Mouse (Mus musculus): ENCODE data around the gene Pdzrn3. TPM values are rescaled to one million over a fixed set of nuclear protein-coding genes. Genes with fewer than 3 reads are reported as not detected.

Gene Pdzrn3
- polyA plus RNA-seq, 1 experiment = 67.9 TPM

DNA sequence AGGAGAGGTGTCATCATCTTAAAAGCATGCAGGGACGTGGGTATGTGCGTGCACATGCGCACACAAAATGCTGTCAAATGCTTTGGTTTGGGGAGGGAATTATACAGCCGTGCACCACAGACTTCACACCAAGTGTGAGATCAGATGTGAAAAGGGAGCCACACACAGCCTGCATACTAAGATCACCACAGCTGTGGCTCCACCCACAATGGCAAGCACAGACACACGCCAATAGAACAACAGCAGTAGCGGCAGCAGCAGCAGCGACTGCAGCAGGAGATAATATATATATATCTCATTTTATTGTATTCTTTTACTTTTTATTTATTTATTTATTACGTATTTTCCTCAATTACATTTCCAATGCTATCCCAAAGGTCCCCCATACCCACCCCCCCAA is 76.5 kb downstream of the Pdzrn3 start:
- Histone ChIP-seq H3K4me3 (ENCODE audit: insufficient read depth, low read length) (no peak overlapping the region), H3K4me1 (ENCODE audit: control insufficient read depth, insufficient read depth, low read length) (peaks cover 8% of the 10 kb centered on the region; the same call in 1 of the 2 replicates), H3K27ac (ENCODE audit: insufficient read depth, low read length) (no peak overlapping the region)
- TF ChIP-seq POLR2A (IDR thresholded peaks at IDR 0.05; ENCODE audit: low read depth, low read length) = no peak
- no peak for TF ChIP-seq CTCF (IDR thresholded peaks at IDR 0.05; ENCODE audit: borderline replicate concordance, insufficient read depth, low read length)

DNA sequence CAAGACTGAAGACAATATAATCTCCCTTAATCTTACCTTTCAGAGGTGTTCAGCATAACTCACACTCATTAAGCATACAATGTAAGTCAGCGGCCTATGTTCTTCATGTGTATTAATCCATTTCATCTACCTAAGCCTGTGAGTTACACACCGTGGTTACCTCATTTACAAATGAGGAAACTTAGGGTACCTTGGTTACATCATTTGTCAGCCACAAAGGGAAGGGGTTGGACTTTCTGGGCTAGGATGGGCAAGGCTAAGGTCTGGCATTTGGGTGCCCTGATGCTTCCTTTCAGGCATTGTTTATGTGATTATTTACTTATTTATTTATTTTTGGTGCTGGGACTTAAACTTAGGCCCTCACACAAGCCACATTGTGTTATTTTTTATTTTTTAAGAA is 78.3 kb downstream of the Pdzrn3 start:
- Histone ChIP-seq H3K4me1 (ENCODE audit: control insufficient read depth, insufficient read depth, low read length) (peaks cover 6% of the 10 kb centered on the region; the same call in 1 of the 2 replicates), H3K27ac (ENCODE audit: insufficient read depth, low read length) (peak overlapping the region; percentile 89), H3K4me3 (ENCODE audit: insufficient read depth, low read length) (no peak overlapping the region)
- TF ChIP-seq POLR2A (IDR thresholded peaks at IDR 0.05; ENCODE audit: low read depth, low read length) (no peak), CTCF (IDR thresholded peaks at IDR 0.05; ENCODE audit: borderline replicate concordance, insufficient read depth, low read length) (no peak)

- TF ChIP-seq POLR2A (IDR thresholded peaks at IDR 0.05; ENCODE audit: low read depth, low read length) = no peak
- TF ChIP-seq CTCF (IDR thresholded peaks at IDR 0.05; ENCODE audit: borderline replicate concordance, insufficient read depth, low read length) = no peak
- H3K27ac ChIP-seq (ENCODE audit: insufficient read depth, low read length) = peak overlapping the region; percentile 24; the same call in 1 of the 2 replicates
- peaks cover 6% of the 10 kb centered on the region; the same call in 1 of the 2 replicates for H3K4me1 ChIP-seq (ENCODE audit: control insufficient read depth, insufficient read depth, low read length)
- no peak overlapping the region for H3K4me3 ChIP-seq (ENCODE audit: insufficient read depth, low read length)
Observed at GRCm38 (mm10) chr6:101297563-101298520, 79.9 kb downstream of the Pdzrn3 start.

DNA sequence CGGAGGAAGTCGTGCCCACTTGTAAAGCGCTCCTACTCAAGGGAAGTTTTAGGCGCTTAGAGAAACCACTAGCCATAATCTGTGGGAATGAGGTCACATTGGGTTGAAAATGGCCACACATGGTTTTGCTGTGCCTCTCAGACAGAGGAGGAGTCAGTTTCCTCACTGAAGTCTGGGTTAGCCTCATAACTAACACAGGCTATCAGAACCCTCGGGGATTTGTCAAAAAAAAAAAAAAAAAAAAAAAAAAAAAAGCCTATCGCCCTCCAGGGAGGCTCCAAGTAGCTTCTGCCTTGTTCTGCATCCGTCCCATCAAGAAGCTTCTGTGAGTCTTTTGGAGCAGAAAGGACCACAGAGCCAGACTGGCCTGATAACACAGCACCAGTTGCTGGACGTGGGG is 80.7 kb downstream of the Pdzrn3 start:
- peak overlapping the region; percentile 76 for H3K27ac ChIP-seq (ENCODE audit: insufficient read depth, low read length)
- TF ChIP-seq CTCF (IDR thresholded peaks at IDR 0.05; ENCODE audit: borderline replicate concordance, insufficient read depth, low read length) (no peak), POLR2A (IDR thresholded peaks at IDR 0.05; ENCODE audit: low read depth, low read length) (no peak)
- H3K4me3 ChIP-seq (ENCODE audit: insufficient read depth, low read length) = no peak overlapping the region
- peaks cover 6% of the 10 kb centered on the region; the same call in 1 of the 2 replicates for H3K4me1 ChIP-seq (ENCODE audit: control insufficient read depth, insufficient read depth, low read length)

DNA sequence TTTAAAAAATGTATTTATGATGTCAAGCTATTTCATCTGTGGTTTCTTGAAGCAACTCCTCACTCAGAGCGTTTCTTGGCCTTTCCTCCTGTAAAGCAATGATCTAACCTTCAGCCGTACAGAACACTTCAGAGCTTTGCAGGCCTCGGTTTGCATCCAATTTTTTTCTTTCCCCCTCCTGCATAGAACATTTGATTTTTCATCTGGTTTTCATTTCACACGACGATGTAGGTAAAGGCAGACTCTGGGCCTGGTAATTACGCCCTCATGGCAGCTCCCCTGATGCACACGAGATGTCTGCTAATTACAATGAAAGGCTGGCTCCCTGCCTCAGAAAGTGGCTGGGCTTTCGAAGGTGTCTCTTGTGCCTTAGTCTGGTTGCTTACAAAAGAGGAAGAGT is 81.4 kb downstream of the Pdzrn3 start:
- Histone ChIP-seq H3K4me3 (ENCODE audit: insufficient read depth, low read length) (no peak overlapping the region), H3K27ac (ENCODE audit: insufficient read depth, low read length) (peak overlapping the region; percentile 76), H3K4me1 (ENCODE audit: control insufficient read depth, insufficient read depth, low read length) (peaks cover 6% of the 10 kb centered on the region; the same call in 1 of the 2 replicates)
- TF ChIP-seq CTCF (IDR thresholded peaks at IDR 0.05; ENCODE audit: borderline replicate concordance, insufficient read depth, low read length) = no peak
- TF ChIP-seq POLR2A (IDR thresholded peaks at IDR 0.05; ENCODE audit: low read depth, low read length) = no peak

GRCm38 (mm10) chr6:101293036-101293572 is 84.6 kb downstream of the Pdzrn3 start:
- H3K4me1 ChIP-seq (ENCODE audit: control insufficient read depth, insufficient read depth, low read length) = peaks cover 11% of the 10 kb centered on the region
- H3K4me3 ChIP-seq (ENCODE audit: insufficient read depth, low read length) = no peak overlapping the region
- TF ChIP-seq POLR2A (IDR thresholded peaks at IDR 0.05; ENCODE audit: low read depth, low read length) (no peak), CTCF (IDR thresholded peaks at IDR 0.05; ENCODE audit: borderline replicate concordance, insufficient read depth, low read length) (no peak)
- no peak overlapping the region for H3K27ac ChIP-seq (ENCODE audit: insufficient read depth, low read length)

- TF ChIP-seq POLR2A (IDR thresholded peaks at IDR 0.05; ENCODE audit: low read depth, low read length) (no peak), CTCF (IDR thresholded peaks at IDR 0.05; ENCODE audit: borderline replicate concordance, insufficient read depth, low read length) (no peak)
- Histone ChIP-seq H3K27ac (ENCODE audit: insufficient read depth, low read length) (no peak overlapping the region), H3K4me3 (ENCODE audit: insufficient read depth, low read length) (no peak overlapping the region), H3K4me1 (ENCODE audit: control insufficient read depth, insufficient read depth, low read length) (peaks cover 11% of the 10 kb centered on the region)
Observed at GRCm38 (mm10) chr6:101291944-101292343, 85.8 kb downstream of the Pdzrn3 start.

DNA sequence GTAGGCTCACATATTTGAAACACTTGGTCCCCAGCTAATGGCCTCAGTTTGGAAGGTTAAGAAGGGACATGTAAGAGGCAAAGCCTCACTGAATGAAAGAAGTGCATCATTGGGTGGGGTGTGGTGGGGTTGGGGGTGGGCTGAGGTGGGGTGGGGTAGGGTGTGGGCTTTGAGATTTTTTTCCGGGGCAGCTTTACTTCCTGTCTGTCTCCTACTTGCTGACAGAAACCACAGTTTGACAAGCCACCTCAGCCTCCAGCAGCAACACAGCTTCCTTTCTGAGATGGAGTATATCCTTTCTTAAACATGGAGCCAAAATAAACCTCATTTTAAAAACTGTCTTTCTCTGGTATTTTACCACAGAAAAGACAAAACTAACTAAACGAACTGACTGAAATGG is 87.5 kb downstream of the Pdzrn3 start:
- Histone ChIP-seq H3K27ac (ENCODE audit: insufficient read depth, low read length) (peak overlapping the region; percentile 71), H3K4me1 (ENCODE audit: control insufficient read depth, insufficient read depth, low read length) (peaks cover 7% of the 10 kb centered on the region), H3K4me3 (ENCODE audit: insufficient read depth, low read length) (no peak overlapping the region)
- TF ChIP-seq CTCF (IDR thresholded peaks at IDR 0.05; ENCODE audit: borderline replicate concordance, insufficient read depth, low read length) (no peak), POLR2A (IDR thresholded peaks at IDR 0.05; ENCODE audit: low read depth, low read length) (no peak)

DNA sequence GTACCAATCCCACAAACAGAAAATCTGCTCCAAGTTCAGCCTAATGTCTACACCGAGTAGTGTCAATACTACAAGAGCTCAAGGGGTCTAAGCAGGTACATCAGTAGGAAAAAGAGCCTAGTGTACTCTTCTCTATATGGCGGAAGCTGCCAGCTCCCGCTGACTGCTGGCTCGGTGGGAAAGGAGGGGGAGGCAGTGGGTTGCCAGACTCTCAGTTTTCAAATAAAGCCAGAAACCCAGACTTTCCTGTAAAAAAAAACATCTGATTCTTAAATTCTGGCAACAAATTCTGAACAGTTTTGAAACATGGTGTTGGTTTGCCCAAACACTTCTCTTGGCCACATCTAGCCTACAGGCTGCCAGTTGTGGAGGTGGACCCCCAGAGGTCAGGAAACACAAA is 88.3 kb downstream of the Pdzrn3 start:
- peak overlapping the region; percentile 71; the same call in 1 of the 2 replicates for H3K27ac ChIP-seq (ENCODE audit: insufficient read depth, low read length)
- no peak overlapping the region for H3K4me3 ChIP-seq (ENCODE audit: insufficient read depth, low read length)
- no peak for TF ChIP-seq CTCF (IDR thresholded peaks at IDR 0.05; ENCODE audit: borderline replicate concordance, insufficient read depth, low read length)
- TF ChIP-seq POLR2A (IDR thresholded peaks at IDR 0.05; ENCODE audit: low read depth, low read length) = no peak
- H3K4me1 ChIP-seq (ENCODE audit: control insufficient read depth, insufficient read depth, low read length) = peaks cover 7% of the 10 kb centered on the region
